Comparison of ENCODE assay signal across 8 mouse cellular contexts in the genomic region with DNA sequence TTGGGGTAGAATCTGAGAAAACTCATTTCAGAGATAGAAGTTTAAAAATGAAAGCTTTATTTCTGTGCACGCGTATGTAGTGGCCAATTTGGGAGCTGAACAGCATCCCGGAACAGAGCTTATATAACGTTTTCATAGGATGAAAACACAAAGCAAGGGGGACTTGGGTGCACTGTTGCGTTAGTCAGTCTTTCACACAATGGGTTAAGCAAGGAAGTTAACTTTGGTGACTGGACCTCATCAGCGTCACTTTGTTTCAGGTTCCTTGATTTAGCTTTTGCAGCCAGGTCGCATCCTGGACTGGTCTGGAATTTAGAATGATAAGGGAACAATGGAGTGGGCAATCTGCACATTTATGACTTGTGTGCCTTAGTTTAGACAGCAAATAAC. TPM values are rescaled to one million over a fixed set of nuclear protein-coding genes. Genes with fewer than 3 reads are reported as not detected.
DNase-seq lines count a peak whose midpoint lies in the region; ATAC-seq and TF ChIP-seq lines count a peak whose summit lies in the region.

No protein-coding gene starts in this region.

- H3K27me3 ChIP-seq in embryonic facial prominence, embryonic 14.5 days (replicated peaks; ENCODE audit: control insufficient read depth, insufficient read depth, low read length) = no peaks in the 10 kb centered on the region
- H3K27me3 ChIP-seq in limb, embryonic 10.5 days (ENCODE audit: low read depth, poor library complexity, severe bottlenecking) = no peaks in the 10 kb centered on the region; the same call in 1 of the 2 replicates
- H3K27me3 ChIP-seq in neural tube, embryonic 14.5 days (ENCODE audit: control insufficient read depth, insufficient read depth, low read length) = no peaks in the 10 kb centered on the region

- no peak for ATAC-seq in embryonic facial prominence, embryonic 14.5 days (ENCODE audit: low read depth)
- ATAC-seq in neural tube, embryonic 14.5 days (ENCODE audit: low read depth) = peak; percentile 19; the same call in 1 of the 2 replicates
- ATAC-seq in erythroid progenitor cell, adult 5-6 weeks (replicated peaks; ENCODE audit: low FRiP score, poor library complexity, severe bottlenecking) = no peak

- peak overlapping the region; percentile 81 for H3K4me3 ChIP-seq in left cerebral cortex, adult 2 months
- peak overlapping the region; percentile 71 for H3K4me3 ChIP-seq in embryonic facial prominence, embryonic 14.5 days (ENCODE audit: low read depth, low read length)
- H3K4me3 ChIP-seq in limb, embryonic 10.5 days = peak overlapping the region; percentile 73
- H3K4me3 ChIP-seq in neural tube, embryonic 14.5 days (ENCODE audit: low read depth, low read length) = peak overlapping the region; percentile 68

- H3K9ac ChIP-seq in embryonic facial prominence, embryonic 14.5 days (ENCODE audit: low read depth, low read length) = peak overlapping the region; percentile 62
- peak overlapping the region; percentile 50 for H3K9ac ChIP-seq in neural tube, embryonic 14.5 days (replicated peaks; ENCODE audit: low read depth, low read length)

- no peak for DNase-seq in left cerebral cortex, adult 2 months (ENCODE audit: extremely low spot score in 1 of 2, low spot score in 2 of 2)
- no peak for DNase-seq in left cerebral cortex, postnatal 10 days (ENCODE audit: extremely low spot score in 1 of 2, low spot score in 2 of 2)
- no peak for DNase-seq in embryonic facial prominence, embryonic 14.5 days (ENCODE audit: low spot score)
- DNase-seq in limb, embryonic 10.5 days (ENCODE audit: low spot score) = peak; percentile 35
- no peak for DNase-seq in ovary, adult 18-20 months (ENCODE audit: low spot score)
- no peak for DNase-seq in frontal cortex, adult 2 months (ENCODE audit: extremely low spot score in 1 of 2, low spot score in 1 of 2)

- intact Hi-C loops in left cerebral cortex, adult 2 months (cut with DNase I) = loop anchor here (2.0 kb wide), 1 partner anchor 77 kb away; no protein-coding TSS in a partner anchor
- intact Hi-C loops in left cerebral cortex, postnatal 10 days (cut with DNase I) = no loop called here

- H3K4me2 ChIP-seq in embryonic facial prominence, embryonic 14.5 days (ENCODE audit: low read depth, low read length) = peak overlapping the region; percentile 75
- H3K4me2 ChIP-seq in neural tube, embryonic 14.5 days (ENCODE audit: low read depth, low read length) = peak overlapping the region; percentile 78

- peaks cover 10% of the 10 kb centered on the region for H3K4me1 ChIP-seq in embryonic facial prominence, embryonic 14.5 days (ENCODE audit: control insufficient read depth, insufficient read depth, low read length)
- peaks cover 16% of the 10 kb centered on the region for H3K4me1 ChIP-seq in limb, embryonic 10.5 days
- peaks cover 10% of the 10 kb centered on the region; the same call in 1 of the 2 replicates for H3K4me1 ChIP-seq in neural tube, embryonic 14.5 days (ENCODE audit: control insufficient read depth, insufficient read depth, low read length)

- no peaks in the 10 kb centered on the region for H3K9me3 ChIP-seq in embryonic facial prominence, embryonic 14.5 days (ENCODE audit: control insufficient read depth, low read length)
- H3K9me3 ChIP-seq in limb, embryonic 10.5 days (replicated peaks) = no peaks in the 10 kb centered on the region
- H3K9me3 ChIP-seq in neural tube, embryonic 14.5 days (ENCODE audit: control insufficient read depth, low read length) = no peaks in the 10 kb centered on the region

- peaks cover 10% of the 10 kb centered on the region for H3K36me3 ChIP-seq in embryonic facial prominence, embryonic 14.5 days (ENCODE audit: control insufficient read depth, insufficient read depth, low read length)
- H3K36me3 ChIP-seq in limb, embryonic 10.5 days = peaks cover 20% of the 10 kb centered on the region
- H3K36me3 ChIP-seq in neural tube, embryonic 14.5 days (ENCODE audit: control insufficient read depth, insufficient read depth, low read length) = no peaks in the 10 kb centered on the region

- peak overlapping the region; percentile 97 for H3K27ac ChIP-seq in left cerebral cortex, adult 2 months
- peak overlapping the region; percentile 72 for H3K27ac ChIP-seq in embryonic facial prominence, embryonic 14.5 days (replicated peaks; ENCODE audit: low read depth, low read length)
- peak overlapping the region; percentile 91 for H3K27ac ChIP-seq in limb, embryonic 10.5 days
- H3K27ac ChIP-seq in neural tube, embryonic 14.5 days (ENCODE audit: low read depth, low read length) = peak overlapping the region; percentile 92

- no peak for TF ChIP-seq CTCF in left cerebral cortex, adult 2 months (IDR thresholded peaks at IDR 0.05)

- 20% methylated on average over 7 of the region's 7 CpGs for WGBS in embryonic facial prominence, embryonic 14.5 days
- 34% methylated on average over 7 of the region's 7 CpGs for WGBS in limb, embryonic 10.5 days
- 21% methylated on average over 7 of the region's 7 CpGs for WGBS in neural tube, embryonic 14.5 days

RNA-seq across cellular contexts. Expression of gene E430018J23Rik, which starts 0.5 kb away (rescaled TPM):
- total RNA-seq in left cerebral cortex, adult 2 months (2021) = 1 to 10 TPM; 7.6 to 9.3 TPM
- 1 to 10 TPM; 6.1 to 6.6 TPM for total RNA-seq in left cerebral cortex, postnatal 10 days (2021)
- polyA plus RNA-seq in embryonic facial prominence, embryonic 14.5 days (2014; fragmentation: Nextera tagmentation; extraction: Ambion mirVana) = 5.6 and 6.7 TPM in 2 replicates
- 5.7 and 7.0 TPM in 2 replicates for polyA plus RNA-seq in limb, embryonic 10.5 days (2016; fragmentation: Nextera tagmentation; extraction: Ambion mirVana)
- 6.0 and 7.8 TPM in 2 replicates for polyA plus RNA-seq in neural tube, embryonic 14.5 days (2014; fragmentation: Nextera tagmentation; extraction: Ambion mirVana)
- 5.1 and 5.9 TPM in 2 replicates for polyA plus RNA-seq in frontal cortex, adult 2 months (2012; rRNA removed)
- not detected in 2 replicates for total RNA-seq in erythroid progenitor cell, adult 5-6 weeks (2015; ENCODE audit: low replicate concordance)
- not detected in 2 replicates for total RNA-seq in erythroid progenitor cell, adult 5-6 weeks (2017; ENCODE audit: low replicate concordance)

RNA-seq across cellular contexts. Expression of gene 9130019O22Rik, which starts 7.0 kb away (rescaled TPM):
- total RNA-seq in left cerebral cortex, adult 2 months (2021) = 1 to 10 TPM; 3.8 to 5.0 TPM
- 1 to 10 TPM; 2.8 to 3.1 TPM for total RNA-seq in left cerebral cortex, postnatal 10 days (2021)
- 5.7 and 5.9 TPM in 2 replicates for polyA plus RNA-seq in embryonic facial prominence, embryonic 14.5 days (2014; fragmentation: Nextera tagmentation; extraction: Ambion mirVana)
- polyA plus RNA-seq in limb, embryonic 10.5 days (2016; fragmentation: Nextera tagmentation; extraction: Ambion mirVana) = 5.2 and 7.2 TPM in 2 replicates
- 5.6 and 6.7 TPM in 2 replicates for polyA plus RNA-seq in neural tube, embryonic 14.5 days (2014; fragmentation: Nextera tagmentation; extraction: Ambion mirVana)
- 2.2 and 2.9 TPM in 2 replicates for polyA plus RNA-seq in frontal cortex, adult 2 months (2012; rRNA removed)
- total RNA-seq in erythroid progenitor cell, adult 5-6 weeks (2015; ENCODE audit: low replicate concordance) = 1.1 TPM in 1 of 2 replicates, not detected in the other
- total RNA-seq in erythroid progenitor cell, adult 5-6 weeks (2017; ENCODE audit: low replicate concordance) = 0.26 TPM in 1 of 2 replicates, not detected in the other

RNA-seq across cellular contexts. Expression of gene Zfp764, which starts 12.7 kb away (rescaled TPM):
- total RNA-seq in left cerebral cortex, adult 2 months (2021) = 1 to 10 TPM; 3.8 to 5.6 TPM
- 1 to 10 TPM; 3.6 to 4.7 TPM for total RNA-seq in left cerebral cortex, postnatal 10 days (2021)
- polyA plus RNA-seq in embryonic facial prominence, embryonic 14.5 days (2014; fragmentation: Nextera tagmentation; extraction: Ambion mirVana) = 6.8 and 8.3 TPM in 2 replicates
- 6.2 and 7.9 TPM in 2 replicates for polyA plus RNA-seq in limb, embryonic 10.5 days (2016; fragmentation: Nextera tagmentation; extraction: Ambion mirVana)
- polyA plus RNA-seq in neural tube, embryonic 14.5 days (2014; fragmentation: Nextera tagmentation; extraction: Ambion mirVana) = 5.5 and 5.7 TPM in 2 replicates
- 3.2 and 3.5 TPM in 2 replicates for polyA plus RNA-seq in frontal cortex, adult 2 months (2012; rRNA removed)
- total RNA-seq in erythroid progenitor cell, adult 5-6 weeks (2015; ENCODE audit: low replicate concordance) = 1.4 TPM in 1 of 2 replicates, not detected in the other
- total RNA-seq in erythroid progenitor cell, adult 5-6 weeks (2017; ENCODE audit: low replicate concordance) = 1.4 TPM in 1 of 2 replicates, not detected in the other

RNA-seq across cellular contexts. Expression of gene Zfp747, which starts 18.1 kb away (rescaled TPM):
- total RNA-seq in left cerebral cortex, adult 2 months (2021) = 1 to 10 TPM; 6.5 to 8.1 TPM
- total RNA-seq in left cerebral cortex, postnatal 10 days (2021) = 1 to 10 TPM; 7.2 to 7.8 TPM
- polyA plus RNA-seq in embryonic facial prominence, embryonic 14.5 days (2014; fragmentation: Nextera tagmentation; extraction: Ambion mirVana) = 4.9 and 7.3 TPM in 2 replicates
- 7.9 and 9.5 TPM in 2 replicates for polyA plus RNA-seq in limb, embryonic 10.5 days (2016; fragmentation: Nextera tagmentation; extraction: Ambion mirVana)
- polyA plus RNA-seq in neural tube, embryonic 14.5 days (2014; fragmentation: Nextera tagmentation; extraction: Ambion mirVana) = 8.4 and 9.1 TPM in 2 replicates
- 4.6 and 5.1 TPM in 2 replicates for polyA plus RNA-seq in frontal cortex, adult 2 months (2012; rRNA removed)
- 0.42 TPM in 1 of 2 replicates, not detected in the other for total RNA-seq in erythroid progenitor cell, adult 5-6 weeks (2015; ENCODE audit: low replicate concordance)
- total RNA-seq in erythroid progenitor cell, adult 5-6 weeks (2017; ENCODE audit: low replicate concordance) = 2.4 TPM in 1 of 2 replicates, not detected in the other

RNA-seq across cellular contexts. Expression of gene Zfp688, which starts 27.9 kb away (rescaled TPM):
- total RNA-seq in left cerebral cortex, adult 2 months (2021) = 10 to 100 TPM; 13.3 to 13.8 TPM
- total RNA-seq in left cerebral cortex, postnatal 10 days (2021) = 10 to 100 TPM; 11.4 to 14.1 TPM
- 17.0 and 20.7 TPM in 2 replicates for polyA plus RNA-seq in embryonic facial prominence, embryonic 14.5 days (2014; fragmentation: Nextera tagmentation; extraction: Ambion mirVana)
- 29.5 and 37.0 TPM in 2 replicates for polyA plus RNA-seq in limb, embryonic 10.5 days (2016; fragmentation: Nextera tagmentation; extraction: Ambion mirVana)
- 35.7 and 37.2 TPM in 2 replicates for polyA plus RNA-seq in neural tube, embryonic 14.5 days (2014; fragmentation: Nextera tagmentation; extraction: Ambion mirVana)
- 17.9 and 18.6 TPM in 2 replicates for polyA plus RNA-seq in frontal cortex, adult 2 months (2012; rRNA removed)
- 5.0 and 20.9 TPM in 2 replicates for total RNA-seq in erythroid progenitor cell, adult 5-6 weeks (2015; ENCODE audit: low replicate concordance)
- total RNA-seq in erythroid progenitor cell, adult 5-6 weeks (2017; ENCODE audit: low replicate concordance) = 5.0 and 6.7 TPM in 2 replicates
